In the genomic region with DNA sequence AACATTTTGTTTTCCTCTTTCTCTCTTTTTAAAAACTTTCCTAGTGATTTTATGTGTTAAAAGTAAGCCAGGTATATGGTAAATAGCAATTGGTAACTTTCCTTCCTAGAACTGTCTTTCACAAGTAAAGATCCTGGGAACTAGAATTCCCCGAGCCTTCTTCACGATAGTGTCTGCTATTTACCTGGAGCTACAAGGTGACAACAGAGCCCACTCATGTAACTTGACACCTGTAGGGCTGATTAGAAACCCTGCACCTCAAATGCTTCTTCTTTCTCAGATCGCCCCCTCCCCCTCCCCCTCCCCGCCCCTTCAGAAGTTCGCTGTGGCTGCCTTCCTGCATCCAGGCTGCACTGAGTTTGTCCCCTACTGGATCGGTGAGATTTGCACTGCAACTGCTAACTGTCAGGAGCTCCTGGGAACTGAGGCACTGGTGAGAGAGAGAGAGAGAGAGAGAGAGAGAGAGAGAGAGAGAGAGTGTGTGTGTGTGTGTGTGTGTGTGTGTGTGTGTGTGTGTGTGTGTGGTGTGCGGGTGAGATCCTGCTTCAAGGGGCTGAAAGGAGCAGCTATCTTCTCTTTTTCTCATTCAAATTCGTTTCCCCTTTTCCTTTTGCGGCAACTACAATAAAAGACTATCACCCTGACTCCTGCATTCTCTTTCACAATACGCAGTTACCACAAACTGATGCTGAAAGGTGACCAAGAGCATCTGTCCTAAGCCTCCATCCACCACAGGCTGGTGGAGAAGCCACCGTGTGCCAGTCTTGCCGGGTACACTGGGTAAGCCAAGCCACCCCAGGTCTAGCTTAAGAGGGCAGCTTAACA, we compare ENCODE assay signal across 10 mouse cellular contexts.
DNase-seq lines count a peak whose midpoint lies in the region; ATAC-seq and TF ChIP-seq lines count a peak whose summit lies in the region.
"Had no signal": no experiment of that assay in that cellular context is flagged by ENCODE, and none has a peak within 500 bp of the region (broad histone marks: within the 10 kb centered on the region; RNA-seq: fewer than 3 reads in every experiment).

No protein-coding gene starts in this region.

- H3K4me3 ChIP-seq in heart, embryonic 13.5 days: no peak overlapping the region
- H3K4me3 ChIP-seq in embryonic facial prominence, embryonic 12.5 days: no peak overlapping the region
- no peak overlapping the region for H3K4me3 ChIP-seq in left cerebral cortex, adult 2 months

- no peaks in the 10 kb centered on the region for H3K36me3 ChIP-seq in heart, embryonic 13.5 days
- H3K36me3 ChIP-seq in embryonic facial prominence, embryonic 12.5 days: no peaks in the 10 kb centered on the region

- H3K27ac ChIP-seq in heart, embryonic 13.5 days (replicated peaks): peak overlapping the region; percentile 43
- no peak overlapping the region for H3K27ac ChIP-seq in embryonic facial prominence, embryonic 12.5 days
- no peak overlapping the region for H3K27ac ChIP-seq in left cerebral cortex, adult 2 months

- H3K27me3 ChIP-seq in heart, embryonic 13.5 days (replicated peaks): no peaks in the 10 kb centered on the region
- 0 out of 2 replicates have a peak, but pooled peaks cover 3% of the 10 kb centered on the region for H3K27me3 ChIP-seq in embryonic facial prominence, embryonic 12.5 days

- peaks cover 77% of the 10 kb centered on the region for H3K4me1 ChIP-seq in heart, embryonic 13.5 days
- H3K4me1 ChIP-seq in embryonic facial prominence, embryonic 12.5 days: peaks cover 66% of the 10 kb centered on the region

- intact Hi-C loops in heart, postnatal 25 days (cut with DNase I): no loop called here
- intact Hi-C loops in left cerebral cortex, adult 2 months (cut with DNase I): loop anchor here (10.0 kb wide), 2 partner anchors 738 to 1158 kb away; no protein-coding TSS in a partner anchor

- H3K9ac ChIP-seq in heart, embryonic 13.5 days: peak overlapping the region; percentile 54
- H3K9ac ChIP-seq in embryonic facial prominence, embryonic 12.5 days: no peak overlapping the region

- TF ChIP-seq CTCF in left cerebral cortex, adult 2 months (IDR thresholded peaks at IDR 0.05): no peak

- ATAC-seq in heart, embryonic 13.5 days (ENCODE audit: extremely low read depth, insufficient number of reproducible peaks, low FRiP score, low TSS enrichment): no peak
- ATAC-seq in embryonic facial prominence, embryonic 12.5 days (ENCODE audit: insufficient number of reproducible peaks, insufficient read depth, low FRiP score, low TSS enrichment): no peak

- DNase-seq in heart, postnatal 25 days (ENCODE audit: low spot score): no peak
- DNase-seq in CD4-positive helper T cell, adult 2 months (ENCODE audit: low read depth, low spot score): peak; percentile 48
- peak; percentile 47 to 48 for DNase-seq in natural killer cell, adult 2 months (ENCODE audit: low spot score in 2 of 2)
- DNase-seq in right cerebral cortex, postnatal 4 days: no peak
- DNase-seq in left cerebral cortex, adult 2 months (ENCODE audit: extremely low spot score in 1 of 2, low spot score in 2 of 2): no peak
- no peak for DNase-seq in kidney, adult 11 months
- DNase-seq: cerebellum, adult 11-12 months; gastrocnemius, postnatal 14 days had no signal

- WGBS in heart, embryonic 13.5 days: 17% methylated on average over 12 of the region's 12 CpGs
- WGBS in embryonic facial prominence, embryonic 12.5 days: 12% methylated on average over 10 of the region's 12 CpGs

- no peaks in the 10 kb centered on the region for H3K9me3 ChIP-seq in heart, embryonic 13.5 days
- H3K9me3 ChIP-seq in embryonic facial prominence, embryonic 12.5 days: no peaks in the 10 kb centered on the region

- H3K4me2 ChIP-seq in heart, embryonic 13.5 days: peak overlapping the region; percentile 55
- peak overlapping the region; percentile 22 for H3K4me2 ChIP-seq in embryonic facial prominence, embryonic 12.5 days (replicated peaks)

Comparison
In these comparisons a context has a peak if more than half of its experiments do, and no peak if none do; other contexts are left out.
1. DNase-seq: peak in CD4-positive helper T cell, adult 2 months (single experiment) and natural killer cell, adult 2 months (2 of 2); none in heart, postnatal 25 days (single experiment), right cerebral cortex, postnatal 4 days (single experiment), left cerebral cortex, adult 2 months (0 of 2) and kidney, adult 11 months (single experiment).